Mouse (Mus musculus) olfactory bulb, adult 2 months (tissue): ENCODE results near the gene Ppp2r5c. TPM values are rescaled to one million over a fixed set of nuclear protein-coding genes. Genes with fewer than 3 reads are reported as not detected.

Experiments
- H3K27ac ChIP-seq: fragments of 200-500 bp; 2 replicates; pipeline ENCODE4 v1.5.1; 2012; ENCODE audit warnings: low read depth, low read length; ENCODE audit not compliant: insufficient read depth
- H3K4me1 ChIP-seq: fragments of 200-500 bp; 2 replicates; pipeline ENCODE4 v1.6.1; 2012; ENCODE audit warnings: low read length; ENCODE audit not compliant: control insufficient read depth, insufficient read depth
- H3K4me3 ChIP-seq: fragments of 200-500 bp; 2 replicates; pipeline ENCODE4 v1.5.1; 2012; ENCODE audit warnings: mild to moderate bottlenecking, low read depth, low read length, moderate library complexity; ENCODE audit not compliant: insufficient read depth
- CTCF ChIP-seq: fragments of 200-500 bp; IDR thresholded peaks from 2 replicates; pipeline ENCODE4 v1.5.1; 2012; ENCODE audit warnings: low read depth, mild to moderate bottlenecking, low read length, moderate library complexity; ENCODE audit not compliant: insufficient read depth
- POLR2A ChIP-seq: fragments of 200-500 bp; IDR thresholded peaks from 2 replicates; pipeline ENCODE4 v1.6.1; 2012; ENCODE audit warnings: mild to moderate bottlenecking, low read depth, low read length, moderate library complexity; ENCODE audit not compliant: insufficient read depth
- WGBS: fragments of 180-500 bp; shearing (Covaris S2); methylation state at CpG from one replicate; pipeline ENCODE4 v1.1.7; 2018; 5-methylcytosine and 5-hydroxymethylcytosine counted together
- polyA plus RNA-seq: library from polyadenylated mRNA; stranded (reverse); fragments of >200 nt; gene quantifications from 2 replicates; pipeline ENCODE4 v1.2.4, GENCODE M21; 2012; ENCODE audit warnings: low replicate concordance; ENCODE audit not compliant: missing spikeins, insufficient read depth, insufficient read length

Gene Ppp2r5c
- polyA plus RNA-seq, 1 experiment = not detected

GRCm38 (mm10) chr12:110572351-110572750 is 125.4 kb downstream of the Ppp2r5c start:
- Histone ChIP-seq H3K4me3 (no peak overlapping the region), H3K4me1 (peaks cover 13% of the 10 kb centered on the region; the same call in 1 of the 2 replicates), H3K27ac (no peak overlapping the region)
- WGBS = 96% methylated on average over 4 of the region's 4 CpGs
- TF ChIP-seq POLR2A = no peak
- TF ChIP-seq CTCF = no peak

- H3K27ac ChIP-seq = no peak overlapping the region
- TF ChIP-seq POLR2A (no peak), CTCF (no peak)
- 90% methylated on average over 8 of the region's 8 CpGs for WGBS
- no peak overlapping the region for H3K4me3 ChIP-seq
- H3K4me1 ChIP-seq = peaks cover 24% of the 10 kb centered on the region
Observed at GRCm38 (mm10) chr12:110573635-110574034, 126.7 kb downstream of the Ppp2r5c start.

- H3K4me3 ChIP-seq = no peak overlapping the region
- TF ChIP-seq CTCF (no peak), POLR2A (no peak)
- WGBS = 74% methylated on average over 4 of the region's 4 CpGs
- no peak overlapping the region for H3K27ac ChIP-seq
- peaks cover 25% of the 10 kb centered on the region for H3K4me1 ChIP-seq
Observed at GRCm38 (mm10) chr12:110575926-110576325, 129.0 kb downstream of the Ppp2r5c start.

GRCm38 (mm10) chr12:110578333-110578732 is 131.4 kb downstream of the Ppp2r5c start:
- peaks cover 17% of the 10 kb centered on the region for H3K4me1 ChIP-seq
- no peak overlapping the region for H3K4me3 ChIP-seq
- no peak for TF ChIP-seq POLR2A
- TF ChIP-seq CTCF = no peak
- WGBS = 48% methylated on average over 9 of the region's 9 CpGs
- peak overlapping the region; percentile 39; the same call in 1 of the 2 replicates for H3K27ac ChIP-seq

GRCm38 (mm10) chr12:110588622-110589021 is 141.7 kb downstream of the Ppp2r5c start:
- Histone ChIP-seq H3K4me3 (no peak overlapping the region), H3K4me1 (no peaks in the 10 kb centered on the region; the same call in 1 of the 2 replicates), H3K27ac (no peak overlapping the region)
- TF ChIP-seq POLR2A (no peak), CTCF (no peak)
- WGBS = 84% methylated on average over 6 of the region's 6 CpGs

GRCm38 (mm10) chr12:110590804-110591259 is 143.9 kb downstream of the Ppp2r5c start:
- Histone ChIP-seq H3K4me1 (no peaks in the 10 kb centered on the region; the same call in 1 of the 2 replicates), H3K4me3 (peak overlapping the region; percentile 75), H3K27ac (peak overlapping the region; percentile 85)
- TF ChIP-seq CTCF = no peak
- TF ChIP-seq POLR2A = no peak
- under 1% methylated on average over 15 of the region's 15 CpGs for WGBS

GRCm38 (mm10) chr12:110591260-110591883 is 144.5 kb downstream of the Ppp2r5c start:
- peak overlapping the region; percentile 85 for H3K27ac ChIP-seq
- TF ChIP-seq POLR2A (peak; percentile 79), CTCF (no peak)
- WGBS = under 1% methylated on average over 56 of the region's 56 CpGs

GRCm38 (mm10) chr12:110598527-110598926 is 151.6 kb downstream of the Ppp2r5c start:
- Histone ChIP-seq H3K4me1 (peaks cover 4% of the 10 kb centered on the region; the same call in 1 of the 2 replicates), H3K4me3 (no peak overlapping the region), H3K27ac (no peak overlapping the region)
- 9% methylated on average over 7 of the region's 7 CpGs for WGBS
- no peak for TF ChIP-seq POLR2A
- TF ChIP-seq CTCF = peak; percentile 77; the same call in 1 of the 2 replicates

More at GRCm38 (mm10) chr12:110591260-110591883, 144.5 kb downstream of the Ppp2r5c start:
- Histone ChIP-seq H3K4me1 (no peaks in the 10 kb centered on the region; the same call in 1 of the 2 replicates), H3K4me3 (peak overlapping the region; percentile 80)

- H3K4me1 ChIP-seq = peaks cover 6% of the 10 kb centered on the region; the same call in 1 of the 2 replicates
- no peak for TF ChIP-seq POLR2A
- TF ChIP-seq CTCF = no peak
- no peak overlapping the region for H3K27ac ChIP-seq
- H3K4me3 ChIP-seq = no peak overlapping the region
- WGBS = 57% methylated on average over 4 of the region's 4 CpGs
Observed at GRCm38 (mm10) chr12:110599791-110600190, 152.9 kb downstream of the Ppp2r5c start.
